Mouse (Mus musculus): ENCODE measurements around the gene Gnrhr.

The Gnrhr gene

DNA sequence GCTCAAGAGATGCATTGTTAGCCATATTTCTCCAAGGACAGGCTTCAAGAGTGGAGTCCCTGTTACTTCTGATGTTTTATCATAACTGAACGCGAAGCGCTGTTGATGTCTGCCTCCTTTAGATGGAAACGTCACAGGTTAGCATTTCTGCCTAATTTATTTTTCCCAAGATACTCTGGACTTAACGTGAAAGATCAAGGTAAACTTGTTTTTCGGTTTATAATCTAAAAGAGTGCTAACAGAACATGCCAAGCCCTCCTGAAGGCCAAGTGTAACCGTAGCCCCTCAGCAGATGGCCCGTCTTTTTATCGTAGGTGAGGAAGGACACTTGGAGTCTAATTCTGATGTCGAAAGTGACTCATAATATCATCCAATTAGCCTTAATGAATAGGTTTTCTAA, at the start of gene Gnrhr:
TSS of gene Gnrhr (minus strand) at position 101 of the 400 bp plus-strand sequence.
- no peak for DNase-seq (ENCODE audit: low spot score)

DNA sequence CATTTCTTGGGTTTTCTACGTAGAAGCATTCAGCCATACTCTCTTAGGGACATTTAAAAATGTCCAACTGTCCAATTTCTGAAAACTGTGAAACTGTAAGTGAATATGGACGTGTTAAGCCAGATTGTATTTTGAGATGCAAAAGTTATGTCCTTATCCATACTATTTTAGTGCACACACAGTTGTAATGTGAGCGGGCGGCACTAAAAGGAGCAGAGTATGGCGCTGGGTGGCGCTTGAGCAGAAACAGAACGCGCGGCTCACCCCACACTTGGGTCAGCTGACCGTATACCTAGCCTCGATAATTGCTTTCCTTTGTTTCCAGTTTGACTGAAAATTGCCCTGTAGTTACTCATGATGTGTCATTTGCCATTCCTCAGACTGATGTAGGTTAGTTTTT, 48.9 kb upstream of the Gnrhr start:
- no peak for DNase-seq (ENCODE audit: low spot score)

DNA sequence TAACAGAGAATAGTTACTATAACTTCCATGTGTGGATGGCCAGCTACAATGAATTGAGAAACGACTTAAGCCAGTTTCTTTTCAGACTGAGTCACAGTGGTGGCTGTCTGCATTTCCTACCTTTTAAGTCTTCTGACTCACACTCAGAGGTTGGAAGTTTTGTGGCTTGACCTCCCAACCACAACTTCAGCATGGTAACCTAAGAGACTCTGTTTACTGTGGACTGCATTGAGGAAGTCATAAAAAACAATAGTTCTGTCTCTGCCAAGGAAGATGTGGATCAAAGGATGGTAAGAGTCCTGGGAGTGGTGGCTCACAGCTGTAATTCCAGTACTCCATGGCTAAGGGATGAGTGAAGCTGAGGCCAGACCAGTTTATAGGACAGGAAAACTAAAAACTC, 47.2 kb upstream of the Gnrhr start:
- no peak for DNase-seq (ENCODE audit: low spot score)

DNA sequence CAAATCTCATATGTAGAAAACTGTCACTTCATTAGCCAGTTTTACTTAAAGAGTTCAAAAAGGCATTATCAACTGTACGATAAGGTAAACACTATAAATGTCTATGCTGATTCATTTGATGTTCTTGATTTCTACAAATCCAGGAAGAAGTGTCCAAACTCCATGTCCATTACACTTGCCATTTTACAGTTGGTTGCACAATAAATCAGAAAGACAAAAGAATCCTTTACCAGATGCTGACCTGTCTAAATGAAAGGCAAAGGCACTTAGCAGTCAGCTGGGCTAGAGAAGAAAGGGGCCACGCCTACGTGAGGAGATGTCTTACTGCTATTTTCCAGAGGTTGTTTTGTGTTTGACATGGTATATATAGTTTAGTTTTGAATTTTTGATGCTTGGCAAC, 46.6 kb upstream of the Gnrhr start:
- no peak for DNase-seq (ENCODE audit: low spot score)

DNA sequence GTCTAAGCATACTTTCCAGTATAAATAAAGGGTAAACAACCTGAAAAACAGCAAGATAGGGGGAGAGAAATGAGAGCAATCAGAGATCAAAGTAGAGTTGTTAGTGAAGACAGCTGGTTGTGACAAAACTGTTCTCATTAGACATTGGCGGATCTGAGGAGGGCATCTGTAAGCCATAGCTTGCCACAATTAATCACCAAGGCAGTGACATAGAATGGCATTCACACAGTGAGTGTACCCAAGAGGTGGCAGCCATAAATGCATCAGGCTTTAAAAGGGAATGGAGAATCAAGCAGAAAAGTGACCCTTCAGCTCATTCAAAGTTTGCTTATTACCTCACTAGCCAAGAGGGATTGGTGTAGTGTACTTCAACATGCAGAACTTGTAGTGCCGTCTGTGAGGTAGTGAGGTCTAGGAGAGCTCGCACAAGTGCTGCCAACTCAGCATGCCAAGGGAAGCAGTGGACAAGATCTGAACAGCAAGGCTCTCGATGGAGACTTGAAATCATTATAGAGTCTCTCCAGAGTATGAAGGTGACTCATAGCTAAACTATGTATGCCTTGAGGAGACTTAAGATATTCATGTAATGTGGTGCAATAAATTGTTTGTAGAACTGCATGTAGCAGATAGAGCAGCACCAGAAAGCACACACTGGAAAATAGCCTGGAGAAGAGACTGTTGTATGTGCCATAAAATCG, 29.6 kb upstream of the Gnrhr start:
- DNase-seq (ENCODE audit: low spot score), result no peak

DNA sequence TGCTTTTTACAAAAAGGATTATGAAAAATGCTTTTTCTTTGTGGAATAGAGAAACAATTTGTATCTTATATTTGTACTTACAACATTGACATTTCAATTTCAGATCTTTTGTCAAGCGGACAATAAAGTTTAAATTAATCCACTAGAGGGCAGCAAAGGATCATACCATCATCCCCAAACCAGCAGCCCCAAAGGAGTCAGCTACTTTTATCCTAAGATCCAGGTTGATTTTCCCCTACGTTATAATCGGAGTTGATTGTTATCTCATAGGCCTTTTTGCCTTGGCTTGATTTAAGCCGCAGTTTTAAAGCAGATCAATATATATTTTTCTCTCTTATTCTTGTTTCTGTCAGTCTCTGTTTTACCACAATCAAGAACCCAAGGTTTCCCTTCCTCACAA, 6.3 kb downstream of the Gnrhr start:
- DNase-seq (ENCODE audit: low spot score), result no peak

DNA sequence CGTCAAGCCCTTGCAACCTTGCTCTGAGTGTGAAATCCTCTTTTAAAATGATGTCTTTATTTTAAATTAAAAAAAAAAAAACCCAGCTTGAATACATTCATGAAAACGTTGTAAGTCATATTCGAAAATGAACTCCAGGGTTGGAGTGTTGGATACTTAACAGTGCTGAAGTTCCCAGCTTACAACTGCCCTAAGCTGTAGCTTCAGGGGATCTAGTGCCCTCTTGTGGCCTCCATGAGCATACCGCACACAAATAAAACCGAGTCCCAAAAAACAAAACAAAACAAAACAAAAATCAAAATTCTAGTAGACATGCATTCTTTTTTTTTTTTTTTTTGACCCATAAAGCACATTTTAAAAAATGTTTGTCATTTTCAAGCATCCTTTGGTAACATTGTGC, 6.9 kb downstream of the Gnrhr start:
- DNase-seq (ENCODE audit: low spot score), result no peak

DNA sequence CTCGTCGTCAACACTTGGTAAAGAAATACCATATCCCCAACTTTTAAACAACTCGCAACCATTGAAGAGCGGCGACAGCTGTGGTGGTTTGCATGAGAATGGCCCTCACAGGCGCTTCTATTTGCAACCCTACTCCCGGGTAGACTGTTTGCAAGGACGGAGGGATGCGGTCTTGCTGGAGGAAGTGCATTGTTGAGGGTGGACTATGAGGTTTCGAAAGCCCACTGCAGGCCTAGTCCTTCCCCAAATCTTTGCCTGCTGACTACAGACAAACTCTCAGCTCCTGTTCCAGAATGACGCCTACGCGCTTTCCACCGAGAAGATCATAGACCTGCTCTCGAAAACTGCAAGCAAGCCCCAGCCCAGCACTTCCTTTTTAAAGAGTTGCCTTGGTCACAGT, 7.4 kb downstream of the Gnrhr start:
- DNase-seq (ENCODE audit: low spot score), result no peak

DNA sequence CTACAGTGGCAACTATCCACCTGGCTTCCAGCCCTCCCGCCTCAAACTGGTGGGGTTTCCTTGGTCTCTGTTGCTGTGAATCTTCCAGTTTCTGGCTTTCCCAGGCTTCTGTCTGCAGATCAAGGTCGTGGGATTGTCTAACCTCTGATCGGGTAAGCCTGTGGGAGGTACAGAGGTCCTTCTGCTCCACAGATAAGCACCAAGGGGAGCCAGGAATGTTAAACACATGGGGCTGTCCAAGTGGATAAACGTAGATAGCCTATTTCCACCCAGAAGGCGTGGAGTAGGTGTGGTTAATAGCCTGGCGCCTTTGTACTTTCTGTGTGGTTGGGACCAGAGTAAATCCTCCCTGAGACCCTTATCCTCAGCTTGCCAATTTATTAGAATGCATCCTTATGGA, 10.3 kb downstream of the Gnrhr start:
- DNase-seq (ENCODE audit: low spot score), result no peak

DNA sequence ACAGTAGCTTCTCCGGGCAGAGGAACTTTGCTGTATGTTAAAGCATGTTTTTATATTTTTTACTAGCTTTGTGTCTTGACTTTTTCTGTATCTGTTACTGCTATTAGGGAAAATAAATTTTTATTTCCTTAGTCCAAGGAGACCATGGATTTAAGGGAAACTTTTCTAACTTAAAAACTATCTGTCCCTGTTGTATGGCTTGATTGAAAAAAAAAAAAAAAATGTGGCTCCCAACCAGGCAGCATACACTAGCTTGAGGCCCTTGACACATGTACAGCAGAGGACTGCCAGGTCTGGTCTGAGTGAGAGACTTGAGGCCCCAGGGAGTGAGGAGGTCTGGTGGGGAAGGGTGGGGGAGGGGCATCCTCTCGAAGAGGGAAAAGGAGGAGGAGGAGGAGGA, 23.9 kb downstream of the Gnrhr start:
- DNase-seq (ENCODE audit: low spot score), result no peak

DNA sequence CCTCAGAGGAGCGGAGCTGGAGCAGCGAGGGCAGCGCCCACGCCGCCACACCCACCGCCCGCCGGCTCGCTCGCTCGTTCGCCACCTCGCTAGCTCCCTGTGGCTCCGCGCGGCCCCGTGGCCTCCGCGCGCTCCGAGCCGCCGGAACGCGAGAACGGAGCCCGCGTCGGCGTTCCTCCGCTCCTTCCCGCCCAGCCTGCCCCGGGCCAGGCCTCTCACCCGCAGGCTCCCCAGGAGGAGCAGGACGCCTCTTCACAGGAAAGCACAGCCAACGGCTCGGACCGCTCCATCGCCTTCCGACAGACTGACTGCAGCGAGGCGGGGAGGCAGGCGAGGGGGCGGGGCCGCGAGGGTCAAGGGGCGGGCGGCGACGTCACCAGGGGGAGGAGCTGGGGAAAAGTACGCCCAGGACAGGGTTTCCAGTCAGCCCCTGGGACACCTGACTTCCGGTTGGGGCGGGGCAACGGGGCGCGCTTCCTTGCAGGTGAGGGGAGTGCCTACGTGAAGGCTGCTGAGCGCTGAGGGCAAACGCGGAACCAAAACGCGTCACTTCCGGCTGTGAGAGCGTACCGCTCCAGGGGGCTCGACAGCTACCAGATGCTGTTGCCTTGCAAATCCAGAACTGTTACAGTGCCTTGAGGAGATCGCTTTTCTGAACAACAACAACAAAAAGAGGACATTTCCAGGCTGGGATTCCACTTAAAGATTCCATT, 25.1 kb downstream of the Gnrhr start, which contains the start of gene Uba6:
TSS of gene Uba6 (minus strand) at position 355 of the 713 bp plus-strand sequence.
- peak; percentile 98 for DNase-seq (ENCODE audit: low spot score)

DNA sequence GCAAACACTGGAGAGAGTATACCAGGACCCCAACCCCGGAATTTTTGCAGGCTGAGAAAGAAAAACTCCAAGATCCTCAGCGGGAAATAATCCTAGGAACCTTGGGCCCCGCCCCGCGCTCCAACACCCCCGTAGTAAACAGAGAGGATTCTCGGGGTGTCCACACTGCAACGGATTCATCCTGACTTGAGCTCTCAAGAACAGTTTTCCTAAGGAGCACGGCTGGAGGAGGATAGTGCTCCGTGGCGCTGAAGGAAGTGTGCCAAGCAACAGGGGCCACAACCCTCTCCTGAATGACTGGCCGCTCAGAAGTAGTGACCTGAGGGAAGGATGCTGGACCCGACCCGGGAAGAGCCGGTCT, 25.6 kb downstream of the Gnrhr start:
- no peak for DNase-seq (ENCODE audit: low spot score)
